Mouse (Mus musculus): ENCODE measurements at regions not wholly inside any gene's neighbourhood (a gene's known extent, or its start where the extent isn't known, plus 50 kb on each side); places are given as distances from the start of the nearest gene placed in this dataset.

- no peak for DNase-seq (ENCODE audit: low read depth)
Observed at GRCm38 (mm10) chr1:124156832-124157231, 111.5 kb upstream of the Dpp10 start.

- DNase-seq (ENCODE audit: low read depth) = no peak
Observed at GRCm38 (mm10) chr1:124152101-124152500, 106.7 kb upstream of the Dpp10 start.

DNA sequence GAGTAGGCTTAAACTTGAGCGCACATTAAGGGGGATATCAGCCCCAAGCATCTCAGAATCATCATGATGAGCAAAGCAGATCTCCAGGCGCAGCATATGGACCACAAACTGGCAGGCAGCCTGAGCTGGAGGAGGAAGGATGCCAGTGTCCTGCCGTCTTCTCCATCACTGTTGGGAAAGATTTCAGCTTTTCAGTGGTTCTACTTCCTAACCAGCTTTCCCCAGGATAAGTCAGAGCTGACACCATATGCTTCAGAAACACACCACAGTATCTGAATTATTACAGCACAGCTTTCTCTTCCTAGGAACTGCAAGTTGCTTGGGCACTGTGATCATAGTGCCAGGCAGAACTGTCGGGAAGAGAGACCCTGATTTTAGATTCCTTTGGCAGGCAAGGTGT, 103.2 kb upstream of the Dpp10 start:
- DNase-seq (ENCODE audit: low read depth) = no peak

DNA sequence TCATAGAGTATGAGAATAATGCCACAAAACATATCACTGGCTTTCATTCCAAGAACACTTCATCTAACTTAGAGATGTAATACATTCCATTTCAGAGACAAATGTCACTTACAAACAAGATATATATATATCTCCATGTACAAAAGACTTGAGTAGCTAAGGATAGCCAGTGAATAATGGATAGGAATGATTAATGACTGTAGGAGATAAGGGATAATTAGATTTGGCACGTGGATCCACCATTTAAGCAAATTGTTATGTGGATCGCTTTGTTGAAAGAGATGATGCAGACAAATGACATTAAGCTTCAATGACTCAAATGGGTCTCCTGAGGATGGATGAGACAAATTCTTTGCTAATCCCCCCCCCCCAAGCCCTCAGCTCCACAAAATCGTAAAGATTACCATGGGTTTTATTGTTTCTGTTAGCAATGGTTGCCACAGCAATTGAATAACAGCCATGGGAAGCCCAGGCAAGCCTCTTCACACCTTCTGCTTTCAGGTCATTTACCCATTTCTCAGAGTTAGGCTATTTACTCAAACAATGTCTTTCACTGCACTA, 59.0 kb upstream of the Dpp10 start:
- DNase-seq (ENCODE audit: low read depth) = no peak

DNA sequence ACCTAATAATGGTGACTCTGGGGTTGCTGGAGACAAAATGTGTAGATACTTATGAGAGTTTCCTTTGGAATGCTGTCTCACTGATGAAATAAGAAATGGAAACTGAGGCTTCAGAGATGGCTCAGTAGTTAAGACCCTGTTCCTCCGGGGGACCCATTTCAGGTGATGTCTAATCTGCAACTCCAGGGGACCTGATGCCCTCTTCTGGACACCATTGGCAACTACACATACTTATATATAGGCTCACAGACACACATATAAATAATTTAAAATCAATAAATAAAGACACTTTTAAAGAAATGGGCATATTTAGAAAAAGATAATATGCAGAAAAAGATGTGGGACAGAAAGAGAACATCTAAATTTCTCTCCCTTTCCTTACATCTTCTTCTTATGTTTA, 57.7 kb upstream of the Dpp10 start:
- peak; percentile 2 for DNase-seq (ENCODE audit: low read depth)
